Mouse (Mus musculus) CH12.LX (cell line): Measurements from ENCODE around the gene Rreb1. TPM values are rescaled to one million over a fixed set of nuclear protein-coding genes. Genes with fewer than 3 reads are reported as not detected.

Source experiments
- DNase-seq: peaks from one replicate; pipeline ENCODE4 v3.0.0-alpha.2; 2013; ENCODE audit errors: extremely low read depth
- H3K27ac ChIP-seq: 2 replicates; pipeline ENCODE4 v1.5.1; 2012; ENCODE audit warnings: low read depth, mild to moderate bottlenecking, control low read depth, moderate library complexity; ENCODE audit not compliant: insufficient read depth
- H3K27me3 ChIP-seq: replicated peaks from 2 replicates; pipeline ENCODE3; 2012; ENCODE audit warnings: inconsistent platforms
- H3K36me3 ChIP-seq, 2 experiments: replicated peaks in 1 of 2; 2 replicates each; pipeline versions ENCODE3 to v1.6.1; 2012; ENCODE audit warnings: inconsistent platforms in 1 of 2, low read length in 1 of 2, mild to moderate bottlenecking in 1 of 2, mixed read lengths in 1 of 2, moderate library complexity in 1 of 2; ENCODE audit not compliant: control insufficient read depth in 1 of 2, insufficient read depth in 1 of 2
- H3K4me1 ChIP-seq, 2 experiments: 2 replicates each; pipeline ENCODE4 v1.6.1; 2012; ENCODE audit warnings: inconsistent platforms in 1 of 2, moderate library complexity in 1 of 2; ENCODE audit not compliant: insufficient read depth in 2 of 2, control insufficient read depth in 1 of 2
- H3K4me2 ChIP-seq: 2 replicates; pipeline ENCODE4 v1.6.1; 2012; ENCODE audit warnings: low read depth, mild to moderate bottlenecking, control low read depth; ENCODE audit not compliant: poor library complexity, insufficient read depth, severe bottlenecking
- H3K4me3 ChIP-seq, 3 experiments: fragments of 150-350 bp in 1 of 3; sonication (generic) in 1 of 3; replicated peaks in 1 of 3; 2 replicates each; pipeline versions ENCODE3 to v1.5.1; 2011 to 2012; ENCODE audit warnings: low read depth in 2 of 3, low read length in 2 of 3, mild to moderate bottlenecking in 2 of 3, moderate library complexity in 2 of 3, control low read depth in 1 of 3, improper control_type of control experiment in 1 of 3, inconsistent platforms in 1 of 3, mixed read lengths in 1 of 3; ENCODE audit not compliant: poor library complexity in 1 of 3
- H3K79me2 ChIP-seq: replicated peaks from 2 replicates; pipeline ENCODE4 v1.6.1; 2012; ENCODE audit warnings: mild to moderate bottlenecking, moderate library complexity; ENCODE audit not compliant: control insufficient read depth, poor library complexity, insufficient read depth, severe bottlenecking; ENCODE audit errors: extremely low read depth
- H3K9ac ChIP-seq: 2 replicates; pipeline ENCODE4 v1.6.1; 2012; ENCODE audit warnings: low read depth, mild to moderate bottlenecking, control low read depth, moderate library complexity; ENCODE audit not compliant: insufficient read depth
- H3K9me3 ChIP-seq: replicated peaks from 2 replicates; pipeline ENCODE3; 2012; ENCODE audit warnings: low read length, inconsistent platforms, mixed read lengths
- CHD1 ChIP-seq: IDR thresholded peaks from 2 replicates; pipeline ENCODE4 v1.6.1; 2012; ENCODE audit warnings: low read depth, low read length, improper control_type of control experiment, inconsistent platforms
- CHD2 ChIP-seq: IDR thresholded peaks from 2 replicates; pipeline ENCODE4 v1.6.1; 2011; ENCODE audit warnings: low read length, improper control_type of control experiment
- CTCF ChIP-seq, 2 experiments: IDR thresholded peaks in 1 of 2; conservative IDR thresholded peaks in 1 of 2; 2 replicates each; pipeline ENCODE4 v1.5.1; 2011 to 2012; ENCODE audit warnings: low read depth in 2 of 2, low read length in 2 of 2, improper control_type of control experiment in 1 of 2, inconsistent platforms in 1 of 2, mild to moderate bottlenecking in 1 of 2, moderate library complexity in 1 of 2
- E2F4 ChIP-seq: IDR thresholded peaks from 2 replicates; pipeline ENCODE4 v1.6.1; 2011; ENCODE audit warnings: low read depth, low read length, improper control_type of control experiment; ENCODE audit not compliant: insufficient replicate concordance
- ELF1 ChIP-seq: IDR thresholded peaks from 2 replicates; pipeline ENCODE4 v1.6.1; 2014; ENCODE audit warnings: low read depth, mild to moderate bottlenecking, inconsistent platforms, low read length, improper control_type of control experiment
- ETS1 ChIP-seq: conservative IDR thresholded peaks from 2 replicates; pipeline ENCODE4 v1.6.1; 2012; ENCODE audit warnings: low read depth, mild to moderate bottlenecking, inconsistent platforms, low read length, improper control_type of control experiment, moderate library complexity
- GABPA ChIP-seq: IDR thresholded peaks from 2 replicates; pipeline ENCODE4 v1.6.1; 2012; ENCODE audit warnings: low read depth, low read length, improper control_type of control experiment, inconsistent platforms; ENCODE audit not compliant: insufficient replicate concordance
- HCFC1 ChIP-seq: IDR thresholded peaks from 2 replicates; pipeline ENCODE4 v1.6.1; 2012; ENCODE audit warnings: low read depth, mild to moderate bottlenecking, inconsistent platforms, low read length, improper control_type of control experiment
- IRF4 ChIP-seq: IDR thresholded peaks from 2 replicates; pipeline ENCODE4 v1.6.1; 2014; ENCODE audit warnings: low read depth, mild to moderate bottlenecking, inconsistent platforms, low read length, improper control_type of control experiment
- JUND ChIP-seq: conservative IDR thresholded peaks from 2 replicates; pipeline ENCODE4 v1.6.1; 2011; ENCODE audit warnings: low read depth, low read length, improper control_type of control experiment
- KAT2A ChIP-seq: IDR thresholded peaks from 2 replicates; pipeline ENCODE4 v1.6.1; 2012; ENCODE audit warnings: low read length, improper control_type of control experiment, inconsistent platforms; ENCODE audit not compliant: insufficient replicate concordance
- MEF2A ChIP-seq: IDR thresholded peaks from 2 replicates; pipeline ENCODE4 v1.6.1; 2014; ENCODE audit warnings: low read depth, mild to moderate bottlenecking, inconsistent platforms, low read length, improper control_type of control experiment, borderline replicate concordance
- MXI1 ChIP-seq: IDR thresholded peaks from 2 replicates; pipeline ENCODE4 v1.6.1; 2011; ENCODE audit warnings: mild to moderate bottlenecking, low read depth, low read length, improper control_type of control experiment
- NELFE ChIP-seq: IDR thresholded peaks from 2 replicates; pipeline ENCODE4 v1.6.1; 2011; ENCODE audit warnings: low read depth, low read length, improper control_type of control experiment
- NRF1 ChIP-seq: IDR thresholded peaks from 2 replicates; pipeline ENCODE4 v1.6.1; 2014; ENCODE audit warnings: low read depth, mild to moderate bottlenecking, inconsistent platforms, low read length, improper control_type of control experiment, moderate library complexity
- POLR2A ChIP-seq: IDR thresholded peaks from 2 replicates; pipeline ENCODE4 v1.6.1; 2011; ENCODE audit warnings: low read depth, mild to moderate bottlenecking, improper control_type of control experiment, low read length
- POLR2AphosphoS2 ChIP-seq: IDR thresholded peaks from 2 replicates; pipeline ENCODE4 v1.6.1; 2011; ENCODE audit warnings: low read depth, low read length, improper control_type of control experiment
- RAD21 ChIP-seq: IDR thresholded peaks from 2 replicates; pipeline ENCODE4 v1.6.1; 2011; ENCODE audit warnings: low read depth, mild to moderate bottlenecking, low read length, improper control_type of control experiment, moderate library complexity
- RCOR1 ChIP-seq: conservative IDR thresholded peaks from 2 replicates; pipeline ENCODE4 v1.6.1; 2012; ENCODE audit warnings: low read depth, mild to moderate bottlenecking, inconsistent platforms, low read length, improper control_type of control experiment
- SMC3 ChIP-seq: IDR thresholded peaks from 2 replicates; pipeline ENCODE4 v1.6.1; 2011; ENCODE audit warnings: low read depth, low read length, improper control_type of control experiment
- UBTF ChIP-seq: IDR thresholded peaks from 2 replicates; pipeline ENCODE4 v1.6.1; 2012; ENCODE audit warnings: low read depth, mild to moderate bottlenecking, inconsistent platforms, low read length, improper control_type of control experiment, moderate library complexity
- USF1 ChIP-seq: IDR thresholded peaks from 2 replicates; pipeline ENCODE4 v1.6.1; 2014; ENCODE audit warnings: low read depth, mild to moderate bottlenecking, inconsistent platforms, low read length, improper control_type of control experiment
- USF2 ChIP-seq: conservative IDR thresholded peaks from 2 replicates; pipeline ENCODE4 v1.6.1; 2011; ENCODE audit warnings: low read depth, low read length, improper control_type of control experiment
- ZC3H11A ChIP-seq: IDR thresholded peaks from 2 replicates; pipeline ENCODE4 v1.6.1; 2012; ENCODE audit warnings: low read depth, mild to moderate bottlenecking, inconsistent platforms, low read length, improper control_type of control experiment
- ZKSCAN1 ChIP-seq: IDR thresholded peaks from 2 replicates; pipeline ENCODE4 v1.6.1; 2012; ENCODE audit warnings: low read depth, inconsistent platforms, low read length, improper control_type of control experiment, borderline replicate concordance
- ZMIZ1 ChIP-seq: IDR thresholded peaks from 2 replicates; pipeline ENCODE4 v1.6.1; 2012; ENCODE audit warnings: low read depth, mild to moderate bottlenecking, inconsistent platforms, low read length, improper control_type of control experiment
- ZNF384 ChIP-seq: IDR thresholded peaks from 2 replicates; pipeline ENCODE4 v1.6.1; 2012; ENCODE audit warnings: low read depth, low read length, improper control_type of control experiment, inconsistent platforms
- dilution Hi-C: fragments of 300-500 bp; cut with MboI; formaldehyde crosslinking; loops from 2 replicates; pipeline ENCODE4 v1.14.3; 2020; ENCODE audit warnings: low sequenced_read_pairs; ENCODE audit not compliant: extremely low pct_unique_long_range_greater_than_20kb, extremely low pct_ligation_motif_present
- in situ Hi-C: fragments of 300-500 bp; cut with MboI; formaldehyde crosslinking; loops from 3 replicates; pipeline ENCODE4 v1.14.3; 2019; ENCODE audit warnings: low sequenced_read_pairs, low pct_ligation_motif_present, low pct_unique_long_range_greater_than_20kb, mixed read lengths
- polyA plus RNA-seq: library from polyadenylated mRNA; unstranded; fragments of >175 nt; gene quantifications from 2 replicates; pipeline ENCODE4 v1.2.1, GENCODE M21; 2012; ENCODE audit warnings: low read depth; ENCODE audit not compliant: insufficient read length
- total RNA-seq, 2 experiments: library from RNA; depleted of rRNA; stranded (reverse); fragments of 300-350 nt in 1 of 2; fragments of >200 nt in 1 of 2; gene quantifications; 2 replicates each; pipeline ENCODE4 v1.2.3; 2012 to 2014

The Rreb1 gene
- total and polyA plus RNA-seq, 3 experiments: 1.0 to 10.2 (median 5.3) TPM

DNA sequence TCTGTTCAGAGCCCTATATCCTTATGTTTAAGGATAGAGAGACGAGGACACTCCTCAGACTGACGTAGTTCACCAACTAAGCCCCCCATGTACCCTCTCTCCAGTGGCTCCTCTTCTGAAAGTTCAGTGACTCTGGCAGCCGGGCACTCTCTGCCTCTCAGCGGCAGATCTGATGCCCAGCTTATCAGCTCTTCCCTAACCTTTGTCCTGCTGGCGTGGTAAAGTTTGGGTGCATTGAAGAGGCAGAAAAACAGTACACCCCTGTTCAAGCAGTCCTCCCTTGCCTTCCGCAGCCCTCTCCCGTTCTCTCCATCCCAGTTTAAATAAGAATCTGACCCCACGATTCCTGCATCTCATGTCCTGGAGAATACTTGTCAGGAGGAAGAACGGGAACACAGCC is 21.2 kb downstream of the Rreb1 start:
- Histone ChIP-seq H3K9ac (no peak overlapping the region), H3K79me2 (no peaks in the 10 kb centered on the region), H3K4me2 (no peak overlapping the region), H3K36me3 (no peaks in the 10 kb centered on the region), H3K27me3 (no peaks in the 10 kb centered on the region)
- no peak for DNase-seq
- no peak for TF ChIP-seq GABPA
- no peak for TF ChIP-seq KAT2A
- no peak for TF ChIP-seq POLR2A
- no peak for TF ChIP-seq ZKSCAN1
- TF ChIP-seq HCFC1: no peak
- no peak for TF ChIP-seq NRF1
- no peak for TF ChIP-seq IRF4
- TF ChIP-seq SMC3: no peak
- no peak for TF ChIP-seq CTCF (conservative IDR thresholded peaks at IDR 0.05 in 1 of 2, IDR thresholded peaks at IDR 0.05 in 1 of 2; ENCODE audit: low read depth in 2 of 2, low read length in 2 of 2)
- TF ChIP-seq, all 38 proteins: peak for 0
- Histone ChIP-seq H3K9me3 (no peaks in the 10 kb centered on the region), H3K4me1 (peaks cover 15 to 49% of the 10 kb centered on the region in 2 experiments), H3K4me3 (no peak overlapping the region), H3K27ac (no peak overlapping the region)
- in situ Hi-C loops (no loop called here), dilution Hi-C loops (no loop called here)

DNA sequence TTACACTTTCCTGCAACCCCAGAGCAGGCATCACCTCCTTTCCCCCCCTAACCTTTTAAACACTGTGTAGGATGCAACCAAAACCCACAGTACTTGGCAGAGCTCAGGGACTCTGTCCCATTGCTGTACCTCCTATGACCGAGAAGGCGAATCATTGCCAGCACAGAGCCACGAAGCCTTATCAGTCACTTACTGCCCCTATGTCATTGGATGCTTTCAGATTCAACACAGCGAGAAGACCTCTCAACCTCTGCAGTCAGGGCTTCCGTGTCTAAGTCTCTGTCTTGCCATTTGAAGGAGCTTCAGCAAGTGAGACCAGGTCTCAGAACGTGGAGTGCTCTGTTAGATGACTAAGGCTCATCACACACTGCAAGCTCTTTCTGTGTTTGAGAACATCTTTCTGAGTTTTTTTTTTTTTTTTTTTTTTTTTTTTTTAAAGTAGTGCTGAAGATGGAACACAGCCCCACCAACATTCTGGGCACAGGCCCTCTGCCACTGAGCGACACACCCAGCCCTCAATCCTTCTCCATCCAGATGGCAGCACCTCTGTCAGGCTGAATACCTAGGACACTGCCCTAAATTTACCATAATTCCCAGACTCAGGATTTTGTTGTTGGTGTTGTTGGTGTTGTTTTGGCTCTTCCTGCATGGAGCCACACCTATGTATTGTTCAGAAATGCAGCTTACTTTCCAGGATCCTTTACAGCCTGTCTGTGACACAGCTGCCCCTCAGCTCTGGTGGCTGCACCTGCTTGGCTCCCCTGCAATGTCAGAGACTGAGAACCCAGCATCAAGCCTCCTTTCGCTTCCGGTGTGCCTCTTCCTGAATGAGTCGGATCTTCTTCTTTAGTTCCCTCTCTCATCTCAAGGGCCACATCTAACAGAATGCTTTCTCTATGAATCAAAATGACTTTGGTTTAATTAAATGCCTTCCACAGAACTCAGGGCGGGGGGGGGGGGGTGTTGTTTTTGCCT is 23.2 kb downstream of the Rreb1 start:
- H3K4me3 ChIP-seq: no peak overlapping the region
- H3K4me1 ChIP-seq: peaks cover 15 to 39% of the 10 kb centered on the region in 2 experiments
- in situ Hi-C loops: no loop called here
- peak overlapping the region; percentile 33; the same call in 1 of the 2 replicates for H3K4me2 ChIP-seq
- no peaks in the 10 kb centered on the region for H3K27me3 ChIP-seq
- dilution Hi-C loops: no loop called here
- no peaks in the 10 kb centered on the region for H3K9me3 ChIP-seq
- H3K36me3 ChIP-seq: no peaks in the 10 kb centered on the region
- DNase-seq: peak; percentile 85
- H3K9ac ChIP-seq: no peak overlapping the region
- H3K79me2 ChIP-seq: no peaks in the 10 kb centered on the region
- 0 out of 2 replicates have a peak overlapping the region, but pooled peaks have one; percentile 20 for H3K27ac ChIP-seq
- TF ChIP-seq CTCF (conservative IDR thresholded peaks at IDR 0.05 in 1 of 2, IDR thresholded peaks at IDR 0.05 in 1 of 2; ENCODE audit: low read depth in 2 of 2, low read length in 2 of 2) (no peak), E2F4 (no peak), POLR2A (peak; percentile 48; the same call in 1 of the 2 replicates), RCOR1 (peak; percentile 86), ELF1 (peak; percentile 83), IRF4 (peak; percentile 93), JUND (peak; percentile 76), MEF2A (peak; percentile 86), ETS1 (peak; percentile 74), MXI1 (peak; percentile 52; the same call in 1 of the 2 replicates), ZMIZ1 (0 out of 2 replicates have a peak, but pooled peaks have one; percentile 22), USF2 (no peak), CHD2 (0 out of 2 replicates have a peak, but pooled peaks have one; percentile 70), NRF1 (no peak), ZC3H11A (no peak), HCFC1 (peak; percentile 52), POLR2AphosphoS2 (no peak), RAD21 (no peak; the same call in 1 of the 2 replicates), NELFE (0 out of 2 replicates have a peak, but pooled peaks have one; percentile 21), USF1 (no peak), SMC3 (peak; percentile 26), CHD1 (peak; percentile 76; the same call in 1 of the 2 replicates), ZKSCAN1 (no peak), UBTF (no peak), ZNF384 (peak; percentile 89), GABPA (no peak)
